Mouse (Mus musculus) kidney, embryonic 14.5 days (tissue): ENCODE measurements around the gene Tmem120b. TPM values are rescaled to one million over a fixed set of nuclear protein-coding genes. Genes with fewer than 3 reads are reported as not detected.

ENCODE experiments used
- ATAC-seq: fragments of 200-750 bp; cut with Nextera tagmentation; 2 replicates; pipeline ENCODE4 v1.8.0; 2017; ENCODE audit warnings: moderate number of reproducible peaks, mild to moderate bottlenecking, moderate TSS enrichment, moderate library complexity; ENCODE audit not compliant: low FRiP score, low TSS enrichment
- H3K27ac ChIP-seq: fragments of 300-500 bp; sonication (generic); 2 replicates; pipeline ENCODE4 v1.5.1; 2014; ENCODE audit warnings: low read depth, mild to moderate bottlenecking, low read length, moderate library complexity, mixed read lengths
- H3K27me3 ChIP-seq: fragments of 300-500 bp; sonication (generic); 2 replicates; pipeline ENCODE4 v1.6.1; 2014; ENCODE audit warnings: mild to moderate bottlenecking, low read length; ENCODE audit not compliant: control insufficient read depth, insufficient read depth
- H3K36me3 ChIP-seq: fragments of 300-500 bp; sonication (generic); 2 replicates; pipeline ENCODE4 v1.6.1; 2014; ENCODE audit warnings: low read length, mixed read lengths; ENCODE audit not compliant: control insufficient read depth, insufficient read depth
- H3K4me1 ChIP-seq: fragments of 300-500 bp; sonication (generic); 2 replicates; pipeline ENCODE4 v1.6.1; 2014; ENCODE audit warnings: low read length, mixed read lengths; ENCODE audit not compliant: control insufficient read depth, insufficient read depth
- H3K4me2 ChIP-seq: fragments of 300-500 bp; sonication (generic); replicated peaks from 2 replicates; pipeline ENCODE4 v1.6.1; 2014; ENCODE audit warnings: low read depth, mild to moderate bottlenecking, low read length
- H3K4me3 ChIP-seq: fragments of 300-500 bp; sonication (generic); 2 replicates; pipeline ENCODE4 v1.5.1; 2014; ENCODE audit warnings: mild to moderate bottlenecking, low read length
- H3K9ac ChIP-seq: fragments of 300-500 bp; sonication (generic); 2 replicates; pipeline ENCODE4 v1.6.1; 2014; ENCODE audit warnings: low read depth, mild to moderate bottlenecking, low read length, moderate library complexity
- H3K9me3 ChIP-seq: fragments of 300-500 bp; sonication (generic); 2 replicates; pipeline ENCODE4 v1.6.1; 2016; ENCODE audit warnings: low read length; ENCODE audit not compliant: control insufficient read depth
- WGBS: fragments of 180-500 bp; shearing (Covaris S2); extraction: QIAGEN DNeasy Blood & Tissue Kit; methylation state at CpG from one replicate; pipeline ENCODE4 v1.1.7; 2014; 5-methylcytosine and 5-hydroxymethylcytosine counted together
- polyA plus RNA-seq: library from polyadenylated mRNA; unstranded; fragments of >200 nt; fragmentation: Nextera tagmentation; extraction: Ambion mirVana; gene quantifications from 2 replicates; pipeline ENCODE4 v1.2.1, GENCODE M21; 2014

The Tmem120b gene
- polyA plus RNA-seq, 1 experiment from 2014 or later, result 12.0 TPM

- under 1% methylated on average over 21 of the region's 24 CpGs for WGBS
- ATAC-seq, result no peak
Observed at GRCm38 (mm10) chr5:123143251-123143970, 75.2 kb downstream of the Tmem120b start.

GRCm38 (mm10) chr5:123143971-123144745 lies 75.9 kb downstream of the Tmem120b start:
- peaks cover 24% of the 10 kb centered on the region for H3K4me1 ChIP-seq
- H3K9ac ChIP-seq, result peak overlapping the region; percentile 100; the same call in 1 of the 2 replicates

More at GRCm38 (mm10) chr5:123143251-123143970, 75.2 kb downstream of the Tmem120b start:
- peak overlapping the region; percentile 100 for H3K4me2 ChIP-seq
- peak overlapping the region; percentile 100 for H3K9ac ChIP-seq
- H3K4me1 ChIP-seq, result peaks cover 16% of the 10 kb centered on the region
- H3K4me3 ChIP-seq, result peak overlapping the region; percentile 96
- no peaks in the 10 kb centered on the region for H3K9me3 ChIP-seq
- H3K27ac ChIP-seq, result peak overlapping the region; percentile 100
- H3K27me3 ChIP-seq, result no peaks in the 10 kb centered on the region
- peaks cover 32% of the 10 kb centered on the region for H3K36me3 ChIP-seq

GRCm38 (mm10) chr5:123144746-123145590 lies 76.8 kb downstream of the Tmem120b start:
- H3K9me3 ChIP-seq, result no peaks in the 10 kb centered on the region
- H3K27me3 ChIP-seq, result no peaks in the 10 kb centered on the region
- WGBS, result 36% methylated on average over 20 of the region's 20 CpGs
- peaks cover 31% of the 10 kb centered on the region for H3K4me1 ChIP-seq
- H3K9ac ChIP-seq, result peak overlapping the region; percentile 18; the same call in 1 of the 2 replicates
- H3K4me3 ChIP-seq, result peak overlapping the region; percentile 96
- H3K27ac ChIP-seq, result no peak overlapping the region
- H3K4me2 ChIP-seq, result peak overlapping the region; percentile 100
- ATAC-seq, result no peak
- H3K36me3 ChIP-seq, result peaks cover 45% of the 10 kb centered on the region

More at GRCm38 (mm10) chr5:123143971-123144745, 75.9 kb downstream of the Tmem120b start:
- WGBS, result 6% methylated on average over 17 of the region's 17 CpGs
- Histone ChIP-seq H3K27me3 (no peaks in the 10 kb centered on the region), H3K27ac (no peak overlapping the region; the same call in 1 of the 2 replicates), H3K4me3 (peak overlapping the region; percentile 96), H3K4me2 (peak overlapping the region; percentile 100), H3K36me3 (peaks cover 40% of the 10 kb centered on the region), H3K9me3 (no peaks in the 10 kb centered on the region)
- no peak for ATAC-seq

DNA sequence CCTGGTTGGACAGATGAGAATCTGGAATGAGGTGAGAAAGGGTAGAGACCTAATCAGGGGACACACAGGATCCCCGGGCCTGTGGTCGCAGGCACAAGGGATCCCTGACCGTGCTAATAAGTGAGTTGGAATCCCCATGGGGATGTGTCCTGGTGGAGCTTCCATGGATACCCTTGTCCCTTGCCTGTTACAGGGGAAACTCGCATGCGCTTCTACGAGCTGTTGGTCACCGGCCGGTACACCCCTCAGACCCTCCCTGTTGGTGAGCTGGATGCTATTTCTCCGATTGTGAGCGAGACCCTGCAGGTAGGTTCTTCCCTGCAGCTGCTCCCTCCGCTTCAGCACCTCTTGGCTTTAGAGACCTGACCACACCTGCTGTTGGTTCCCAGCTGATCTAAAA lies 78.1 kb downstream of the Tmem120b start:
- H3K27me3 ChIP-seq, result no peaks in the 10 kb centered on the region
- peaks cover 43% of the 10 kb centered on the region for H3K4me1 ChIP-seq
- H3K4me2 ChIP-seq, result no peak overlapping the region
- no peak overlapping the region for H3K4me3 ChIP-seq
- ATAC-seq, result no peak
- H3K27ac ChIP-seq, result no peak overlapping the region
- H3K9ac ChIP-seq, result no peak overlapping the region
- peaks cover 51% of the 10 kb centered on the region for H3K36me3 ChIP-seq
- 88% methylated on average over 11 of the region's 11 CpGs for WGBS
- no peaks in the 10 kb centered on the region for H3K9me3 ChIP-seq

DNA sequence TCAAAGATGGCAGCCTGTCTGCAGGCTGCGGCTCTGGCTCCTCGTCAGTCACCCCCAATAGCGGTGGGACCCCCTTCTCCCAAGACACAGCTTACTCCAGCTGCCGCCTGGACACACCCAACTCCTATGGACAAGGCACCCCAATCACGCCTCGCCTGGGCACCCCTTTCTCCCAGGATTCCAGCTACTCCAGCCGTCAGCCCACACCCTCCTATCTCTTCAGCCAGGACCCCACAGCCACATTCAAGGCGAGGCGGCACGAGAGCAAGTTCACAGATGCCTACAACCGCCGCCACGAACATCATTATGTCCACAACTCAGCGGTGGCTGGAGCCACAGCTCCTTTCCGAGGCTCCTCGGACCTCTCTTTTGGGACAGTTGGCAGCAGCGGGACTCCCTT lies 79.4 kb downstream of the Tmem120b start:
- 89% methylated on average over 17 of the region's 17 CpGs for WGBS
- Histone ChIP-seq H3K4me3 (no peak overlapping the region), H3K4me2 (no peak overlapping the region), H3K9ac (no peak overlapping the region), H3K27ac (no peak overlapping the region), H3K27me3 (no peaks in the 10 kb centered on the region), H3K9me3 (no peaks in the 10 kb centered on the region), H3K36me3 (peaks cover 63% of the 10 kb centered on the region), H3K4me1 (peaks cover 47% of the 10 kb centered on the region)
- ATAC-seq, result no peak

- H3K27ac ChIP-seq, result no peak overlapping the region
- H3K4me1 ChIP-seq, result peaks cover 47% of the 10 kb centered on the region
- no peaks in the 10 kb centered on the region for H3K9me3 ChIP-seq
- H3K4me3 ChIP-seq, result no peak overlapping the region
- no peak overlapping the region for H3K4me2 ChIP-seq
- ATAC-seq, result no peak
- H3K27me3 ChIP-seq, result no peaks in the 10 kb centered on the region
- no peak overlapping the region for H3K9ac ChIP-seq
- WGBS, result 91% methylated on average over 25 of the region's 25 CpGs
- H3K36me3 ChIP-seq, result peaks cover 69% of the 10 kb centered on the region
Observed at GRCm38 (mm10) chr5:123148073-123148722, 80.0 kb downstream of the Tmem120b start.

DNA sequence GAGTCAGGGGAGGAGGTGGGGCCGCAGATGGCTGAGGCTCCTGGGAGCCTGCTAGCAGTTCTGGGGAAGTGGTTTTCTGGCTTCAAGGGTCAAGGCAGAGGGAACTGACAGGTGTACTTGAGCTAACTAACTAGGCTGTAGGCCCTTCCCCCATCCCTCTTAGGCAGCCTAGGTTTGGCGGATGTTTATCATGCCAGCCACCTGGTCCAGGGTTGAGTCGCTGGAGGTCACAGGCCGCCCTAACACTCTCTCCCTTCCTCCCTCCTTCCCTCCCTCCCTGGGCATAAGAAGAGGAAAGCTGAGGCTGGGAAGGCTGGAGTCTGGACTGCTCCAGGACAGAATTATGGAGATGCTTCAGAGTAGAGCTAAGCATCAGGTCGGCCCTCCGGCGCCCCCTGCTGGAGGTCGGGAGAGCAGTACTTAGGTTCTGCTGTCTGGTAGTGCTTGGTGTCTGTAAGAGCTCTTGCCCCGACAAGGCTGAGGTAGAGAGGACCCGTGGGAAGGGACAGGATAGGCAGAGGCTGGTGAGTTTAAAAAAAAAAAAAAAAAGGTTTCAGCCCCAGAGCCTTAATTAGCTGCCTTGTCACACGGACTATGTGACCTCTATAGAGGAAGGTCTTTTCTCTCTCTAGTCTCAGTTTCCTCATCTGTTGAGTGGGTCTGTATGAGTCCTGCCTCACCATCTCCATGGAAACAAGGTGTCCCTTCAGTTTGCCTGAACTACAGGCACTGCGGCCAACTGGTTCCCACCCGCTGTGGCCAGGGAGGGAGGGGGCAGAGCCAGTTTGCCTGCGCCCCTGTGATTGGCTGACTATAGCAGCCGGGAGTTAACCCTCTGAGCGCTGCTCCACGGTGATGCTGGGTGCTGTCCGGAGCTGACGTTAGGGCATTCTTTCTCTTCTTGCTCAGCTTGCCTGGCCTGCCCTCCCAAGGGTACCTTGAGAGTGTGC lies 81.5 kb downstream of the Tmem120b start:
- WGBS, result 4% methylated on average over 19 of the region's 19 CpGs
- H3K36me3 ChIP-seq, result peaks cover 82% of the 10 kb centered on the region
- H3K4me1 ChIP-seq, result peaks cover 39% of the 10 kb centered on the region
- peak overlapping the region; percentile 47 for H3K4me2 ChIP-seq
- H3K27ac ChIP-seq, result peak overlapping the region; percentile 17; the same call in 1 of the 2 replicates
- peak overlapping the region; percentile 33 for H3K4me3 ChIP-seq
- H3K27me3 ChIP-seq, result no peaks in the 10 kb centered on the region
- H3K9me3 ChIP-seq, result no peaks in the 10 kb centered on the region
- peak; percentile 88 for ATAC-seq
- H3K9ac ChIP-seq, result peak overlapping the region; percentile 29; the same call in 1 of the 2 replicates
